Mouse (Mus musculus) stomach, postnatal 0 days (tissue): ENCODE measurements at regions not wholly inside any gene's neighbourhood (a gene's known extent, or its start where the extent isn't known, plus 50 kb on each side); places are given as distances from the start of the nearest gene placed in this dataset.
"Not testable (repeated sequence)": the region's sequence is repeated elsewhere in the genome, so short reads cannot be mapped to it uniquely, and the experiment has no call there.

Experiments
- ATAC-seq: fragments of 200-750 bp; cut with Nextera tagmentation; 2 replicates; pipeline ENCODE4 v1.8.0; 2017; ENCODE audit not compliant: low FRiP score, low TSS enrichment
- DNase-seq: peaks from one replicate; pipeline ENCODE4 v3.0.0-alpha.2; 2016; ENCODE audit warnings: low spot score
- H3K27ac ChIP-seq: fragments of 300-500 bp; sonication (generic); replicated peaks from 2 replicates; pipeline ENCODE4 v1.5.1; 2014; ENCODE audit warnings: mild to moderate bottlenecking, control low read depth
- H3K27me3 ChIP-seq: fragments of 300-500 bp; sonication (generic); 2 replicates; pipeline ENCODE4 v1.6.1; 2014; ENCODE audit warnings: low read length; ENCODE audit not compliant: control insufficient read depth, insufficient read depth
- H3K36me3 ChIP-seq: fragments of 300-500 bp; sonication (generic); 2 replicates; pipeline ENCODE4 v1.6.1; 2014; ENCODE audit warnings: low read length, mixed read lengths; ENCODE audit not compliant: control insufficient read depth, insufficient read depth
- H3K4me1 ChIP-seq: fragments of 300-500 bp; sonication (generic); replicated peaks from 2 replicates; pipeline ENCODE4 v1.6.1; 2014; ENCODE audit warnings: antibody characterized with exemption; ENCODE audit not compliant: control insufficient read depth, insufficient read depth
- H3K4me2 ChIP-seq: fragments of 300-500 bp; sonication (generic); replicated peaks from 2 replicates; pipeline ENCODE4 v1.6.1; 2014; ENCODE audit warnings: low read depth, mild to moderate bottlenecking, control low read depth, moderate library complexity
- H3K4me3 ChIP-seq: fragments of 300-500 bp; sonication (generic); 2 replicates; pipeline ENCODE4 v1.5.1; 2014; ENCODE audit warnings: low read depth, low read length, control low read depth
- H3K9ac ChIP-seq: fragments of 300-500 bp; sonication (generic); 2 replicates; pipeline ENCODE4 v1.6.1; 2014; ENCODE audit warnings: mild to moderate bottlenecking, low read length, control low read depth, mixed read lengths
- H3K9me3 ChIP-seq: fragments of 300-500 bp; sonication (generic); 2 replicates; pipeline ENCODE4 v1.6.1; 2016; ENCODE audit warnings: low read length; ENCODE audit not compliant: control insufficient read depth
- CTCF ChIP-seq: IDR thresholded peaks from 2 replicates; pipeline ENCODE4 v1.5.1; 2016; ENCODE audit warnings: antibody characterized with exemption, low read depth, mild to moderate bottlenecking, moderate library complexity
- EP300 ChIP-seq: optimal IDR thresholded peaks from 2 replicates; pipeline ENCODE3; 2016; ENCODE audit warnings: antibody characterized with exemption
- WGBS: fragments of 180-500 bp; shearing (Covaris S2); extraction: QIAGEN DNeasy Blood & Tissue Kit; methylation state at CpG from one replicate; pipeline ENCODE4 v1.1.7; 2014; 5-methylcytosine and 5-hydroxymethylcytosine counted together

DNA sequence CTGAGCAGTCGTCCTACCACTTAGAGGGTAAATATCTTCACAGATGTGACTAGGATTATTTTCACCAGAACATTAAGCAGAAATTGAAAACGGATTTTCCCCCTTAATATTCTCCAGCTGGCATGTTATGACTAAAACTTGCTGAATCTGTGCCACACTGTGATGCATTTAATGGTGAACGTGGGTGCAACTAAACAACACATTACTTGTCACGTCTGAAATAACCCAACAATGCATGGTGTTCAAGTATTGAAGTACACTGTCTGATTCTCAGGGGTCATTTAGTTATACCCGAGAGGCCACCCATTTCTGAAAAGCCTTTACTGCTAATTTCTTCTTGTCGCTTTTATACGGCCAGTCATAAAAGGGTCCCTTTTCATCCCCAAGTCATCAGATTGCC, 226.5 kb downstream of the Ppp1r3a start:
- Histone ChIP-seq H3K4me1 (no peaks in the 10 kb centered on the region), H3K27me3 (no peaks in the 10 kb centered on the region), H3K4me3 (no peak overlapping the region), H3K4me2 (no peak overlapping the region), H3K9ac (no peak overlapping the region), H3K27ac (no peak overlapping the region), H3K9me3 (no peaks in the 10 kb centered on the region), H3K36me3 (no peaks in the 10 kb centered on the region)
- DNase-seq (no peak), ATAC-seq (no peak)
- TF ChIP-seq EP300, result no peak
- no peak for TF ChIP-seq CTCF
- WGBS, result 70% methylated on average over 7 of the region's 7 CpGs

DNA sequence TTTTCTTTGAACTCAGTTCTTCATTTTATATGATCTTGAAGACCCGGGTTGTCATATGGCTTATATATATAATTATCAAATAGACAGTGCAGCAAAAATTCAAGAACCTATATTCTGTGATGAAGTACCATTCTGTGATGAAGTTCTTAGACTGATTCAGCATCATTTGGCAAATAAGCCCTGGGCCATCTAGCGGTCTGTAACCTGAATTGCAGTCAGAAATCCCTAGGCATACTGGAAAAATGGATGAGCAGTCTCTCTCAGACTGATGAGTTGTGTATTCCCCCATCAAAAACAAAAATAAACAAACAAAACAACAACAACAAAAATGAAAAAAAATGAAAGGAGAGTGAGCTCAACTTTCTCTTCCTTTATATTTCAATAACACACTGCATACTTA, 232.3 kb downstream of the Ppp1r3a start:
- H3K36me3 ChIP-seq, result no peaks in the 10 kb centered on the region
- no peaks in the 10 kb centered on the region for H3K4me1 ChIP-seq
- H3K9ac ChIP-seq, result no peak overlapping the region
- no peak overlapping the region for H3K27ac ChIP-seq
- ATAC-seq (no peak), DNase-seq (no peak)
- WGBS, result 20% methylated on average over 2 of the region's 2 CpGs
- H3K4me3 ChIP-seq, result no peak overlapping the region
- H3K27me3 ChIP-seq, result no peaks in the 10 kb centered on the region
- H3K9me3 ChIP-seq, result no peaks in the 10 kb centered on the region
- H3K4me2 ChIP-seq, result no peak overlapping the region
- TF ChIP-seq EP300, result no peak
- TF ChIP-seq CTCF, result peak; percentile 70

DNA sequence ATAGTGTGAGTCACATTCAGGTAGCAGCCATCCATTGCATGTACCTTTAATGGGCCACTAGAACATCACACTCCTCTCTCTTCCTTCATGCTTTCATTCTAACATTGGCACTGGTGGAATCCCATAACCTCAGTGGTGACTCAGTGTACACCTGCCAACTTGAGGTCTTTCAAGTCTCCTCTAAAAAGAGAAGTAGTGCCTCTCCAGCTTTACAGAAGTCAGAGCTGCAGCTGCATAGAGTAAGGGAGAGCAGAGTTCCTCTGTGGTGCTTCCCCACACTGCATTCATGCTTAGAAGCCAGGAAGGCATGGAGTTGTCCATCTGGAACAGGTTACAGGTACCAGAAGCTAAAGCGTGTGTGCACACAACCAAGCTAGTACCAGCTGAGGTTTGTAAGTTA, 233.8 kb downstream of the Ppp1r3a start:
- WGBS, result 86% methylated on average over 1 of the region's 1 CpGs
- Histone ChIP-seq H3K36me3 (no peaks in the 10 kb centered on the region), H3K4me3 (no peak overlapping the region), H3K27ac (no peak overlapping the region), H3K9me3 (no peaks in the 10 kb centered on the region), H3K27me3 (no peaks in the 10 kb centered on the region), H3K4me1 (no peaks in the 10 kb centered on the region), H3K4me2 (no peak overlapping the region), H3K9ac (no peak overlapping the region)
- DNase-seq (no peak), ATAC-seq (no peak)
- TF ChIP-seq EP300, result no peak
- TF ChIP-seq CTCF, result no peak

DNA sequence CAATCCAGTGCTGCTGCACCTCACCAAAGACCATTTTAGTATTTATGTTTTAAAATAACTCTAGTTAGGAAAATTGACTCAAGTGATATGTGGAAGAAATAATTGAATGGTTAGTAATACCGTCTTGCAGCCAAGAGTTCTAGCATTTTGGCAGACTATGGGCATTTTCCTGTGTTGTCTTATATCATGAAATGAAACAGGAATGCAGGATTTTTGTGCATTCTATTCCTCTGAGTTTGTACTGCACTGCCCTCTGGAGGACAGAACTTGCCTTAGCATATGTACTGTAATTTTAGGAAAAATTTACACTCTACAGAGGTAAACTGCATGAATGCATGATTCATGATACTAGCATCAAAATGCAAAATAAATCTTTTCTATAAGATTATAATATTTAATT, 250.9 kb downstream of the Ppp1r3a start:
- Histone ChIP-seq H3K9me3 (no peaks in the 10 kb centered on the region), H3K27ac (no peak overlapping the region), H3K27me3 (no peaks in the 10 kb centered on the region), H3K4me2 (no peak overlapping the region), H3K9ac (no peak overlapping the region), H3K36me3 (no peaks in the 10 kb centered on the region), H3K4me1 (no peaks in the 10 kb centered on the region), H3K4me3 (no peak overlapping the region)
- TF ChIP-seq CTCF, result peak; percentile 86
- no peak for TF ChIP-seq EP300
- no peak for ATAC-seq
- DNase-seq, result peak; percentile 22
- WGBS, result 36% methylated on average over 1 of the region's 1 CpGs

DNA sequence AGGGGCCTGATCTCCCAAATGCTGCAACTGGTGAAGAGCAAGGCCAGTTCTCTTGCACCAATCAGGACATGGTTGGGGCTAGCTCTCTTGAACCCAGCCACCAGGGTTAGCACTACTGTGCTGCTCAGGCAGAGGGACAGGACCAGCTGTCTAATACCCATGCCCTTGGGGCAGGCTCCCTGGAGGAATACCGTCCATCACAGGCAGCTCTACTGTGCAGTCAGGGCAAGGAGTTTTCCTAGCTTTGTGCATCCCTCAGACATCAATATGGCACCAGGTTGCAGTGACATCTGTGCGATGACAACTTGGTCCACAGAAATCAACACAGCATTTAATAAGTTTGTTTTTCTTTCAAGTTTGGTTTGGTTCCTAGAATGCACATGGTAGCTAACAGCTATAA, 254.4 kb downstream of the Ppp1r3a start:
- Histone ChIP-seq H3K9me3 (no peaks in the 10 kb centered on the region), H3K4me1 (no peaks in the 10 kb centered on the region), H3K27ac (no peak overlapping the region), H3K36me3 (no peaks in the 10 kb centered on the region), H3K4me2 (no peak overlapping the region), H3K4me3 (no peak overlapping the region), H3K9ac (no peak overlapping the region), H3K27me3 (no peaks in the 10 kb centered on the region)
- DNase-seq (no peak), ATAC-seq (no peak)
- no peak for TF ChIP-seq EP300
- no peak for TF ChIP-seq CTCF
- 90% methylated on average over 2 of the region's 2 CpGs for whole genome bisulfite sequencing

DNA sequence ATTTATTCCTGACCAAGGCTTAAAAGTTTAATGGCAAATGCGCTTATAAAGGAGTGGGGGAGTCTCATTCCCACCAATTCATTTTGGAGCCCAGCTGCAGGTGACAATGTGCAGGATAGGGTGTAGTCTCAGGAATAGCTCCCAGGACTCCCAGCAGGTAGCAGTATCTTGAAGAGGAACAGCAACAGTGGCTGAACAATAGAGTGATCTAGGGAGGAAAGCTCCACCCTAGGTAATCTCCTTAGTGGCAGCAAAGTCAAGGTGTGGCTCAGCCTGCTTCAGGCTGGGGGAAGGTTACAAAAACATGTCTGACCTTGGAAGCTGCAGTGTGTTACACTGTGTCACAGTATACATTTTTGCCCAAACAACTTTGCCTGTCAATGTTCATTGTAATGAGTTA, 255.2 kb downstream of the Ppp1r3a start:
- not testable (repeated sequence) for H3K4me1 ChIP-seq, H3K9ac ChIP-seq, H3K27ac ChIP-seq, H3K36me3 ChIP-seq, ATAC-seq, H3K4me3 ChIP-seq, H3K4me2 ChIP-seq, DNase-seq, H3K27me3 ChIP-seq, H3K9me3 ChIP-seq
- 62% methylated on average over 1 of the region's 1 CpGs for WGBS

DNA sequence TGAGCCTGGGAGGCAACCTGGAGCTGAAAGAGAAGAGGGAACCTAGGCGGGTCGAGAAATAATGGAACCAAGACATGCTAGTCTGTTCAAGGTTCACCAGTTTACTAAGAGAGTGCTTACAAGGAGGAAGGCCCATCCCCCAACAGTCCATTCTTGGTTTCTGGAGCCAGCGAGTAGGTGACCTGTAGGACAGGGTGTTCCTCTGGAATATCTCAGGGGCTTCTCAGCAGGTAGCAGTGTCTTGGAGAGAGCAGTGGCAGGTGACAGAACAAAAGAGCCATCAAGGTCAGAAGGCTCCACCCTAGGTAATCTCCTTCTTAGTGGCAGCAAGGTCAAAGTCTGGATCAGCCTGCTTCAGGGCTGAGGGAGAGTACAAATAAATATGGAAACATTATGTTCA, 268.4 kb downstream of the Ppp1r3a start:
- H3K27me3 ChIP-seq, ATAC-seq, DNase-seq, H3K4me2 ChIP-seq, H3K36me3 ChIP-seq, H3K9ac ChIP-seq, H3K9me3 ChIP-seq, H3K4me3 ChIP-seq, H3K27ac ChIP-seq, H3K4me1 ChIP-seq: not testable (repeated sequence)
- WGBS, result 54% methylated on average over 3 of the region's 3 CpGs
